Mouse (Mus musculus): ENCODE data around the gene Ier5l. TPM values are rescaled to one million over a fixed set of nuclear protein-coding genes. Genes with fewer than 3 reads are reported as not detected.
A peak's percentile ranks its signal among the peaks of the same experiment; 100 is the strongest.

Ier5l gene
- 0.58 and 1.8 TPM in 2 replicates for total RNA-seq (2017)

DNA sequence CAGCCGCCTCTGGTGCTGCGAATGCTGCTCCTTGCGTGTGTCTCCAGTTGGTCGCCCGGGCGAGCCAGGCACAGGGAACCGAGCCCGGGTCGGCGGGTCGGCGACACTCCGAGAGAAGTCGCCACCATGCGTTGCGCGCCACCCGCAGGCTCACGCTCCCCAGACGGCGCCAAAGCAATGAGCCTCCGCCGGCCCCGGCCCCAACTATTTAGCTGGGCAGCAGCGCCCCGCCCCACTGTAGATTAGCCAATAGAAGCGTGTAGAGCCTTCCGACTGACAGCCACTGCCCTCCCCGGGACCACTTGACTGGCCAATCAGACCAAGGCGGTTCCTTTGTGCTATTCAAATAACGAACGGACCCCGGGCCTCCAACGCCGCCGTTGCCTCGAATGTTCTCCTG, at the start of gene Ier5l:
Ier5l (minus strand) TSS at position 181 of the 400 bp plus-strand sequence.
- peak; percentile 85 for ATAC-seq (replicated peaks; ENCODE audit: low read depth, poor library complexity, severe bottlenecking)

DNA sequence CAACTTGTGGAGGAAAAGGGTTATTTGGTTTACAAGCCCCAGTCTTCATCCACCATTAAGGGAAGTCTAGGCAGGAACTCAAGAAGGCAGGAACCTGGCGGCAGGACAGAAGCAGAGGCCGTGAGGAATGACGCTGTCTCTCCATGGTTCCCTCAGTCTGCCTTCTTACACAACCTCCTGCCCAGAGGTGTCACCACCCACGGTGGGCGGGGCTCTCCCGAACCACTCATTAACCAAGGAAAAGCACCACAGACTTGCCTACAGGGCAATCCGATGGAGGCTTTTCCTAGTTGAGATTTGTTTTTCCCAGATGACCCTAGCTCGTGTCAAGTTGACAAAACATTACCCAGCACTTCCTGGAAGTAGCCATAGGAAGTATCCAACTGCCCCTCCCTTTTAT, 49.7 kb upstream of the Ier5l start:
- no peak for ATAC-seq (replicated peaks; ENCODE audit: low read depth, poor library complexity, severe bottlenecking)

DNA sequence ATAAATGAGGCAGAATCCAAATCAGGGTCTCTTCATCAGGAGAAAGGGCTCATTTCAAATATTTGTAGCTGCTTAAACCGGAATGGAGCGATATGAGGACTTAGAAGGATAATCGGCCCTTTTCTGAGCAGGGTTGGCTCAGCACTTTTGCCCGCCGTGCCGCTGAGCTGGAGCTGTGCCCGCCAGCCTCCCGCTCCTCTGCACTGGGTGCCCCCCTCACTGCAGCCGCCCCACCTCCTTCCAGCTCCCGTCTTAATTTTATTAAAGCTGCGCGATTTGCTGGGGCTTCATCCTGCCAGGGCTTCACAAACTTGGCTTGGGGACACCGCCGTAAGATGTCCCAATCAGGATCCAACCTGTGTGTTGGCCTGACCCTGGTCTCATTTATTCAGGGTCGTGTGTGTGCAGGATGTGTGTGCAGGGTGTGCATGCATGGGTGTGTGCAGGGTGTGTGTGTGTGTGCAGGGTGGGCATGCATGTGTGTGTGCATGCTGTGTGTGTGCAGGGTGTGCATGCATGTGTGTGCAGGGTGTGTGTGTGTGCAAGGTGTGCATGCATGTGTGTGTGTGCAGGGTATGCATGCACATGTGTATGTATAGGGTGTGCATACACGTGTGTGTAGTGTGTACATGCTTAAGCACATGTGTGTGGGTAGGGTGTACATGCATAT, 36.8 kb upstream of the Ier5l start:
- no peak for ATAC-seq (replicated peaks; ENCODE audit: low read depth, poor library complexity, severe bottlenecking)

DNA sequence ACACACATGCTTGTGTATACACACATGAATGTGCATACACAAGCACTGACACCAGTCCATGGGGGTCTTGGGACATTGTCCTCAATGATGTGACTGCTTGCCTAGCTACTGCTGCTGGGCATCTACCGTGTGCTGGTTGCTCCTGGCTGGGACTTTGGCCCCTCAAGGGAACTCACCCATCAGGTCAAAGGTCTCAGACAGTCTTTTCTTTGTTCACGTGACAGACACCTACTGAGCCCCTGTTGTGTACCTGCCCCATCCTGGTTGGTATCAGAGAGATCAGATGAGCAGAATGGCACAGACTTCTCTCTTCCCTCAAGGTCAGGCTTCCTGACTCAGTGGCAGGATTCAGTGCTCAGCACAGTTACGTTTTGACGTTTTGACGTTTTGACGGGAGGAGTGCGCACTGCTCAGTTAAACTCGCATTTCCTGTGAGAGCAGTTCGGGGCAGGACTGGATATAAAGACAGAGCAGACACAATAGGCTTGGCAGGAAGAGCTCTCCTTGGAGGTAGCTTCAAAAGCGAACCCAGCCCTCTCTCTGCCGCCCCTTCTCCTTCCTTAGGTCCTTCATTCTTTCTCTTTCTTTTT, 33.2 kb upstream of the Ier5l start:
- ATAC-seq (replicated peaks; ENCODE audit: low read depth, poor library complexity, severe bottlenecking): no peak

DNA sequence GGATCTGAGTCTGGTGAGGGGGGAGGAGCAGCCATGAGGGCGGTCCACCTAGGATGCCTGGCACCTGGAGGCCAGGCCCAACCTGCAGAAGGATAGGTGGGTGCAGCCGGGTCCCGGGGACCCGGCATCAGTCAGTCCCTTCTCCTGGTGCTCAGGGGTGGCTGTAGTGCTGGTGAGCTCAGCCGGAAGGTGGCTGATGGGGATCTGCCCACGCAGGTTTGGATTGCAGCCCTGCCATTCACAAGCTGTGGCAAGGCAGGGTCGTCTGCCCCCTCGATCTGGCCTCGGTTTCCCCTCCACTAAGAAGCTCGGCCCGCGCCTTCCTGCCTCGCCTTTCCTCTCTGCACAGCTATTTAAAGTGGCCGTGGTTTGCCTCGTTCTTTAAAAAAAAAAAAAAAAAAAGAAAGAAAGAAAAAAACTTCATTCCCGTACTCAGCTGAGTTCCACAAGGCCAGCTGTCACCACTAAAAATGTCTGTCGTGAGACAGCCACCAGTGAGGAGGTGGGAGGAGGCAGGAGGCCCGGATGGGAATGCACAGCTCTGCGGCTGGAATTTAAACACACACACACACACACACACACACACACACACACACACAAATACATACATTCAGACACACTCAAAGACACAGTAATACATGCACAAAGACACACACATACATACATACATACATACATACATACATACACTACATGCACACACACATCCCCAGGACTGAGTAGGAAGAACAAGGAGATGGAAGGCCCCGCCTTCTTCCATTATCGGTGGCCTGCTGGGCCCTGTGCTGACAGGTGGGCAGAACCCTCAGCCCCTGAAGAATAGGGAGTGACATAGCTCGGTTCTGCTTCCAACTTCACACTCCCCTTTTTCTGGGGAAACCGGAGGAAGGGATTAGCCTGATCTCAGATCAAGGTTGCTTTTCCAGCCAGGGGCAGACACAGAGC, 29.9 kb upstream of the Ier5l start:
- no peak for ATAC-seq (replicated peaks; ENCODE audit: low read depth, poor library complexity, severe bottlenecking)

DNA sequence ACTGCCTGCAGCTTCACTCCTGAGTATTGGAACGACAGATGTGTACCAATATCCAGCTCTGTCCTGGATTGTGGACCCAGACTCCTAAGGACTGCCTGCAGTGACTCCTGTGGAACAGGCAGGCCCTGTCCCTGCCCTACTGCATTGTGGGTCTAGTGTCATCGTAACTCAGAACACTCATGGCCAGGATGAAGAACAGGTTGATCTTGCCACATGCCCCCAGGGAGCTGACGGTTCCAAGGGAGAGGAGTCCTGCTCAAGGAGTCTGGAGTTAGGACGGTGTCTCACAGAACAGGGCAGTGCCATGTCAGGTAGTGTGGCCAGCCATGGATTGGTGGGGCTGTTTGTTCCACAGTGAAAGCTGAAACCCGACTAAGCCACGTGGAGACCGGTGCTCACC, 27.7 kb upstream of the Ier5l start:
- no peak for ATAC-seq (replicated peaks; ENCODE audit: low read depth, poor library complexity, severe bottlenecking)

DNA sequence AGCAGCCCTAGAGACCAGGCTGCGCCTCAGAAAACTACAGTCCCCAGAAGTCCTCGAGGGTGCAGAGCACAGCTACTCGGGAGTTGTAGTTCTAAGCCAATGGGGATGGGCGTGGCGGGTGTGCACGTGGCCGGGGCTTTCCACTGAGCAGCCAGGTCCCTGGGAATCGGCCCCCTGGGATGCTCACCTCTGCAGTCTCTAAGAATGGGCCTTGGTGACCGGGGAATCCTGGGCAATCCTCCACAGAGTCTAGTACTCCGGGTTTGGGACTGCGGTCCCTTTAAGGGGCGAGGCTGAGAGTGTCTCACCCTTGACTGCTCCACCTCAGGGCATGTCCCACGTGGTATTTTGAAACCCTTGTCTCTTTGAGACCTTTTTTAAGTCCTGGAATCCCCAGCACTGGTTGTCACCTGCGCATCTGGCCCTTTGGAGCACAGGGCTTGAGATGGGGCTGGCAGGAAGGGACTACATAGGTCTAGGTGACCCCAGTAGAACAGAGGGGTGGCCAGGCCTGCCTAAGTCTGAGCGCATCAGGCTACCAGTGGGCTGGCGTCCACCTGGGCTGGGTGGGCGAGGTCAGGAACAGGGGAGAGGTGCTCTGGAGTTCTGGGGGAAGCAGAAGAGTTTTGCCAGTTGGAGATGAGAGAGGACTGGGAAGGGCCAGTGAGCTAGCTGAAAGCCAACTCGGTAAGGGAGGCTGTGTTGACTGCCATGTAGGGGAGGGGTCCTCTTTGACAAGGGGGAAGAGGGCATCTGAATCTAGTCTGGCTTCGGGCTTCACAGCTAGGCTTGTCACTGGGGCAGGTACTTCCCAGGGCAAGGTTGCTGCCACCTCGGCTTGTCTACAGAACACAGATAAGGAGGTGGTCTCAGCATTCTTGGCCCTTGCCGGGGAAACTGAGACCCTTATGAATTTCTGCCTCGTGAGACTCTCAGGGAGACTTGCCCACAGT, 22.2 kb upstream of the Ier5l start:
- peak; percentile 93 for ATAC-seq (replicated peaks; ENCODE audit: low read depth, poor library complexity, severe bottlenecking)

DNA sequence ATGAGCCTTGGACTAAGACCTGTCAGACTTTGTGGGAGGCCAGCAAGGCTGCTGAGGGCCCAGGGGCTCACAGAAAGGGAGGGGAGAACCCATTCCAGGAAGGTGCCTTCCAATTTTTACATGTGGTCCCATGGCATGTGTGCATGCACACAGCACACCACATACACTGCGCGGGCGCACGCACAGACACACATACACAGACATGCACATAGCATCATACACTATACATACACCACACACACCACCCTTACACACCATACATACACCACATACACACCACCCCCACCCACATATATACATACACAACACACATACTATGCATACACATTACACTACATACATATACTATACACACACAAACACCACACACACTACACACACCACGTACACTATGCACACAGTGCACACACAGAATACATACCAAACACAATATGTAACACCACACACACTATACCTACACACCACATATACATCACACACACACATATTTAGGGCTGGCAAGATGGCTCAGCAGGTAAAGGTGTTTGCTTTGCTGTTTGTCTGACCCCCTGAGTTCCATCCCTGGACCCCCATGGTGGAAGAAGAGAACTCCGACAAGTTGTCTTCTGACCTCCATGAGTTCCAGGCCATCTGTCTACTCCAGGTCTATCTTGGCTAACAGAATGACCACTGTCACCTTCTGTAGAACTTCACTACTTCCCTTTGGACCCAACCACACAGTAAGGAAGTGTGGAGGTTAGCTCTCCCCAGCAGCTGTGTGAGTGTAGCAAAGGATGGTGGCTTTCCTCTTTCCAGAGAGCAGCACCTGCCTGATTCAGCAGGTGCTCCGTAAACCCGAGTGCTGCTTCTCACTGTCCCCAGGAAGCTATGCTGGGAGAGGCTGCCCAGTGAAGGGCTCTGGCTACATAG, 21.2 kb upstream of the Ier5l start:
- ATAC-seq (replicated peaks; ENCODE audit: low read depth, poor library complexity, severe bottlenecking): peak; percentile 20; the same call in 1 of the 2 replicates

DNA sequence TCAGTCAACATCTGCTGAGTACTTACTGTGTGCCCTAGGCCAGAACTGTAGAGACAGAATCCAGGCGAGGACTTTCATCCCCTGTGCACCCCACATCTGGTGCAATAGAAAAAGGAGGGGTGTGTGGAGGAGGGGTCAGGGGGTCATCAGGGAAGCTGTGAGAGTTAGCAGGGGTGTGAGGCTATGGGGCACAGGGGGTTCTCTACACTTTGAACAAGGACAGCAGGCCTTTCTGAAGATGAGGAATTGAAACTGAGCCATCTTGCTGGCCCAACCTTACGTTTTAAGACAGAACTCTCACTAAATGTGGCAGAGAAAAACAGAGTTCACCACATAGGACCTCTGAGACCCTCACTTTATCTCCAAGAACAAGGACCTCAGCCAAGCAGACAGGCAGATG, 16.4 kb upstream of the Ier5l start:
- 0 out of 2 replicates have a peak, but pooled peaks have one; percentile 29 for ATAC-seq (replicated peaks; ENCODE audit: low read depth, poor library complexity, severe bottlenecking)

DNA sequence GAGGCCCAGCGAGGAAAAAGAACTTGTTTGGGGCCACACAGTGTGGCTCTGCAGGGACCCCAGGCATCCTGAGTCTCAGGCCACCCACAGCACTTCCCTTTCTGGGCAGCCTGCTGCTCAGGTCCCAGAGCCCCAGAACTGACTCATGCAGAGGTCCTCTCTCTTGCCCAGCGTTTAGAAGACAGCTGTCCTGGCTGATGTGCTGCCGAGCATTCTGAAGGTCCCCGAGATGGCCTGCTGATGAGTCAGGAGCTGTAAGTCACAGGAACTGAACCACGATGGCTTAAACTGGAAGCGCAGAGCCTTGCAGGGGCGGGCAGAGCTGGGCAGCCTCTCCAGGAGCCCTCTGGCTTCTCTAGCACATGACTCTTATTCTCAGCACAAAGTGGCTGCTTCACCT, 13.6 kb upstream of the Ier5l start:
- peak; percentile 52 for ATAC-seq (replicated peaks; ENCODE audit: low read depth, poor library complexity, severe bottlenecking)

DNA sequence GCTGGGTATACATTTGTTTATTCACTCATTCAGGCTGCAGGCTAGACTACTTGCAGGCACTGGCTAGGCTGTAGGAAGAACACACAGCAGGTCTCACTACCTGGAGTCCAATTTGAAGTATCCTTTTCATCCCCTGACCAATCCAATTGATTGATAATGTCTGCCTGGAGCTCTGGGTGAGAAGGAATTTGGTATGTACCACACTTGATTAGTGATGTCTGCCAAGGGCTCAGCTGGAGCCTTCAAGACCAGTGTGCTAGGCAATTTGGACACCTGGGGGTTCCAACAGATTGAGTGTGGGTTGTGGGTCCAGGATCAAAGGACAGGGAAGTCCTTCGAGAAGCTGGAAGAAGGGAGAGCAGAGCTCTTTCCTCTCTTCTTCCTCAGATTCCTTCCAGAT, 4.5 kb upstream of the Ier5l start:
- no peak for ATAC-seq (replicated peaks; ENCODE audit: low read depth, poor library complexity, severe bottlenecking)

DNA sequence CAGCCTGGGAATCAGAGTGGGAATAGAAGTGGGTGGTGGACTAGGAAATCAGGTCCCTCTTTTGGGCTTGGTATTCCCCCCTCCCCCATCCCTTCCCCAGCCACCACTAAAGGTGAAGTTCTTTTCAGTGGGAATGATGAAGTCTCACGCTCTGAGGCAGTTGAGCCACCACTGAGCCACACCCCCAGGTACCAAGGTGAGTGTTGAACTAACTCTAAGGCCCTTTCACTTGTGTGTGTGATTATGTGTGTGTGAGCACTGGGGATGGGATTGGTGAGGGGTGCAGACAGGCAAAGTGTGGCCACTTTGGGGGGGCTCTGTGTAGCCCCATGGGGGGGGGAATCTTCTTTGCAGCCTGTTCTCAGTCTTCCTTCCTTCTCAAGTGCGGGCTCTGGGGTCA, 2.2 kb upstream of the Ier5l start:
- no peak for ATAC-seq (replicated peaks; ENCODE audit: low read depth, poor library complexity, severe bottlenecking)

DNA sequence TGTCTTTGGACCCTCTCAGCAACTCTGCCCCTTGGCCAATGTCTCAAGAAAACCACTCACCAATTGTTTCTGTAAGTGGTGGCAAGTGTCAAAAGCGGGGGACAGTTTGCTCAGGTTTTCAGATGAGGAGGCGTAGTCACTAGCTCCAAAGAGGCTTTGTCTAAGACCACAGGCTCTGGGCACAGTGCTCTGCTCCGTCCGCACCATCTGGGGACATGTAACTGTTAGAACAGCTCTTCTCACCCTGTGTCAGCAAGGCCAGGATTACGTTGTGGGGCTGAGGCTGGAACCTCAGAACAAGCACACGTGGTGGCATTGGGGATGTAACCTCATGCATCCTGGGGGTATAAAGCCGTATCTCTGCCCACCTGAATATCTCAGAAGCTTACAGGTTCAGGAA, 1.4 kb upstream of the Ier5l start:
- no peak for ATAC-seq (replicated peaks; ENCODE audit: low read depth, poor library complexity, severe bottlenecking)

DNA sequence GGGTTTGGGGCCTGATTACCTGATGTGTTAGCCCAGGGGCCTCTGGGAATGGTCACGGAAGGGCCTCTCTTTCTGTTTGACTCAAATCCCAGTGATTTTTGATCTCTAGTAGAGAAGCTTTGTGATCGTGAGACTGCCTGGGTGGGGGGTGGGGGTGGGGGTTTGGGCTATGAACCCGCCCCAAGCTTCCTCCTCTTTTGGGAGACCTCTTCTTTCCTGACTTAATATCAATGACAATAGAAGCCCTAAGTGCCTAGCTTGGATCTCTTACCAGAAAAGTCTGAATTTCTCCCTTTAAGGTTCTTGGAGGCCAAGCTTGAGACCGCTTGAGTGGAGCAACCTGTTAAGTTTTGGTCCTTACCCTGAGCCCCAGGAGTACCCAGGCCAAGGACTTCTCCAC, 757 bp upstream of the Ier5l start:
- no peak for ATAC-seq (replicated peaks; ENCODE audit: low read depth, poor library complexity, severe bottlenecking)

DNA sequence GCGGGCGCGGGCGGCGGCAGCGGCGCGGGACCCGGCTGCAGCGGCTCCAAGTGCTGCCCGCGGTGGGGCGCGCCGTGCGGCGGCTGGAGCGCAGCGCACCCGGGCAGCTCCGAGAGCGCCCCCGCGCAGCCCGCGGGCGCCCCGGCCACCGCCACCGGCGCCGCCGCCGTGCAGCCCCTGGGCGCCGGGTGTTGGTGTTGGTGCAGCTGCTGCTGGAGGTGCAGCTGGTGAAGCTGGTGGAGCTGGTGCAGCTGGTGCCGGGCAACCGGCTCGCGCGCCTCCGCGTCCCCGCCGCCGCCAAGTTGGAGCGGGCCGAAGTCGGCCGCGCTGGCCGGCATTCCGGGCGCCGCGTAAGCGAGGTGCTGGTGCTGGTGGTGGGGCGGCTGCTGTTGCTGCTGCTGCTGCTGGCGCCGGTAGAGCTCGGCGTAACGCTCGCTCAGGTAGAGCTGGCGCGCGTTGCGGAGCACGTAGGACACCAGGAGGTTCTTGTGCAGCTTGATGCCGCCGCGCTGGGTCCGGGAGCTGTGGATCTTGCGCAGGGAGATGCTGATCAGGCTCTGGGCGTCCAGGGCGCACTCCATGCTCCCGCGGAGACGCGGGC, 488 bp downstream of the Ier5l start:
- ATAC-seq (replicated peaks; ENCODE audit: low read depth, poor library complexity, severe bottlenecking): no peak

DNA sequence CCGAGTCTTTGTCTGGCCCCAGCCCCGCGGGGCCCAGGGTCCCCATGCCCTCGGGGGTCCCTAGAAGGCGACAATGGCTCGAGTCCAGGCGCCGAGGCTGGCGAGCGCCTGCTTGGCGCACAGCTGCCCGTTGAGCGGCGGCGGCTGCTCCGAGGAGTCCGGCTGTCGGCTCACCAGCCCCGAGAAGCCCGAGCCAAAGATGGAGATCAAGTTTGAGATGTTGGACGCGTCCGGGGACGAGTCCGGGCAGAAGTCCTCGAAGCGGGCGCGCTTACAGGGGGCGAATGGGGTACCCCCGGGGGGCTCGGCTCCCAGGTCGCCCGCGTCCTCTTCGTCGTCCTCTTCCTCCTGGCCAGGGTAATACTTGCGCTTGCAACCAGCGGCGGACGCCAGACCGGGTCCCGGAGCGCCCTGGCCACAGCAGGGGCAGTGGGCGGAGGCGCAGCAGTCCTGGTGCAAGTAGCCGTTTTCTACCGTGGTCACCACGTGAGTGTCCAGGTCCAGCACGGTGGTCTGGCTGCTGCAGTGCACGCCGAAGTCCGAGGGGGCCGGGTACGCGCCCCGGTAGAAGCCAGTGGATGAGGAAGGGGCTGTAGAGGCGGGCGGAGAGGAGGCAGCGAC, 1.2 kb downstream of the Ier5l start:
- no peak for ATAC-seq (replicated peaks; ENCODE audit: low read depth, poor library complexity, severe bottlenecking)

DNA sequence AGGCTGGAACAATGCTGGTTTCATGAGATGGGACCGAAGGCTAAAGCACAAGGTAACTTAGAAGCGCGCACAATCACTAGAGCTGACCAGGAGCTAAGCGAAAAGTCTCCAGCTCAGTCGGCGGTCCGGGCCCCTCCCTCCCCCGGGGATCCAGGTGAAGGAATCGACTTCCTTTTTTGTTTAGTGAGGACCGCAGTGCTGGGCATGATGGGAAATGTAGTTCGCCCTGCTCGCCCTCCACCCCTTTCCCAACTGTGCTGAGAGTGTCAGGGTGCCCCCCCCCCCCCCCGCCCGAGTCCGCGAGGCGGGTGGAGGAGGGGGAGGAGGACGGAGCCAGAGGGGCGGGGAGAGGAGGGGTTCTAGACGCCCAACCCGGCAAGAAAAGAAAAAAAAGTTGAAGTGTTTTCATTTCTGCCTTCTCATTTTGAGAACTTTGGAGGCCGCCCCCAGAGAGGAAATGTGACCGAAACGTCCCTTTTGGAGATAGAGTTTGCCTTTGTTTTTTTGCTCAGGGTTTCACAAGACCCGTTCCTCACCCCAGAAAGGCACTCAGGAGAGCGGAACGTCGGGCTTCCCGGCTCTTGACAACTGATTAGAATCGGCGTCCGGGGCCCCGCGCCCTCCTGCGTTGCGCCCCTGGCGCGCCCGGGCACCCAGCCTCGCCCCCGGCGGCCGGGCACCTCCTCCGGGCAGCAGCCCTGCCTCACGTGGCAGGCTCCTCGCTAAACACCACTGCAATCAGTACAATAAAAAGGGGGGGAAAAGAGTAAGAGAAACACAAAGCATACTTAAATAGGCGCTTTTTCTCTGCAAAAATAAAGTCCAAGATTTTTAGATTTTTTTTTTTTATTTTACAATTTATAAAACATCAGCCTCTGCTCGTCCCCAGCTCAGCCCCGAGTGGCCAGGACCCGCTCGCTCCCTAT, 2.0 kb downstream of the Ier5l start:
- peak; percentile 56 for ATAC-seq (replicated peaks; ENCODE audit: low read depth, poor library complexity, severe bottlenecking)

Measured in common myeloid progenitor, adult 5-6 weeks (primary cell).